Mouse (Mus musculus): ENCODE data around the gene Gtpbp6. TPM values are rescaled to one million over a fixed set of nuclear protein-coding genes. Genes with fewer than 3 reads are reported as not detected.

The Gtpbp6 gene
- polyA plus RNA-seq, 2 experiments: 4.6 to 21.4 TPM

DNA sequence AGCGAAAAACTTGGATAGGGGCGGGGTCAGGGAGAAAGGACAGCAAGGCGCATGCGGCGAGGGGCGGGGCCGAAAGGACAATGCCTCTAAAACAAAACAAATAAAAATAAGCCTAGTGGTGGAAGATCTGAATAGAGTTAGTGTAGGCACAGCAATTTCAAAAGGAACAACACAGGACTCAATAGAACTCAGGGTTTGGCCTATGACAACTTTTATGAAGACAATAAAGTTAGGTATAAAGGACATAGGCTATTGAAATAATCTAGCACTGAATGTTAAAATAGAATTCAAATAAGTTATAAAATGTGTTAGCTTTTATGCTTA lies 270 bp upstream of the Gtpbp6 start:
- Histone ChIP-seq H3K9me3 (ENCODE audit: control insufficient read depth, low read length) (no peaks in the 10 kb centered on the region), H3K36me3 (replicated peaks; ENCODE audit: control insufficient read depth, insufficient read depth, low read depth) (peaks cover 13% of the 10 kb centered on the region), H3K9ac (replicated peaks) (no peak overlapping the region), H3K4me1 (replicated peaks; ENCODE audit: control insufficient read depth in 2 of 2, insufficient read depth in 2 of 2, low read length in 1 of 2) (peaks cover 4 to 11% of the 10 kb centered on the region in 2 experiments; a peak in 2 of 4 replicates), H3K27ac (no peak overlapping the region), H3K4me2 (ENCODE audit: low read depth) (peak overlapping the region; percentile 80), H3K4me3 (ENCODE audit: insufficient read depth in 1 of 2, low read depth in 2 of 2, low read length in 2 of 2) (peak overlapping the region; percentile 78 to 84; a peak in 3 of 4 replicates), H3K27me3 (ENCODE audit: control insufficient read depth, insufficient read depth, low read length) (no peaks in the 10 kb centered on the region)
- ATAC-seq (ENCODE audit: insufficient read depth) (no peak), DNase-seq (ENCODE audit: low read depth in 3 of 3, low spot score in 3 of 3) (no peak)
- no peak for TF ChIP-seq EP300 (IDR thresholded peaks at IDR 0.05; ENCODE audit: low read depth)
- TF ChIP-seq CTCF (IDR thresholded peaks at IDR 0.05; ENCODE audit: low read depth): 0 out of 2 replicates have a peak, but pooled peaks have one; percentile 8
- 2% methylated on average over 7 of the region's 7 CpGs for WGBS (ENCODE audit: insufficient replicate concordance)

DNA sequence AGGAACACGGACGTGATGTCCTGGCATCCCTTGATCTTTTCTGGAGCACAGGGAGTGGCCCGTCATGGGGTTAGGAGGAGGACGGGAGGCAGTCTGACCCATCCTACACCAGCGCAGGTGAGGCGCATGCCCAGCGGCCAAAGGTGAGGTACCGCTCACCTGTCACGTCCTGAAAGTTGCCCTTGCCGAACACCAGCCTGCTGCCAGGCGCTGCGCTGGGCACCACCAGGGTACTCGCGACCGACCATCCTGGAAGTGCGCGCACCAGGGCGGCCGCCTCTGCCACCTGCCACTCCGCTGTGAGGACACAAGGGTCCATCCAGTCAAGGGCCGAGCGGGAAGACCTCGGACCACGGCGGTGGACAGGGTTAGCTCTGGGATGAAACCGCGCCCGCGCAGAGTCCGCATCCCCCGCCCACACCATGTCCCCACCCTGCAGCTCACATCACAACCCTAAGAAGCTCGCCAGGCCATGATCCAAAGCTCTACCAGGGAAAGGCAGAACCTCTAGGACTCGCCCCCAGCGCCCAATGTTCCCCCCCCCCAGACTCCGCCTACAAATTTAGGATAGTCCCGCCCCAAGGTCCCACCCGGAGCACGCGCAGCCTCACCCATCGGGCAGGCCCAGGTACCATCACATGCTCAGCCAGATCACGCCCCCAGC lies 964 bp downstream of the Gtpbp6 start:
- Histone ChIP-seq H3K9me3 (ENCODE audit: control insufficient read depth, low read length) (no peaks in the 10 kb centered on the region), H3K9ac (replicated peaks) (peak overlapping the region; percentile 73), H3K4me3 (ENCODE audit: insufficient read depth in 1 of 2, low read depth in 2 of 2, low read length in 2 of 2) (peak overlapping the region; percentile 78 to 84), H3K27ac (no peak overlapping the region), H3K27me3 (ENCODE audit: control insufficient read depth, insufficient read depth, low read length) (no peaks in the 10 kb centered on the region), H3K4me2 (ENCODE audit: low read depth) (peak overlapping the region; percentile 80), H3K4me1 (replicated peaks; ENCODE audit: control insufficient read depth in 2 of 2, insufficient read depth in 2 of 2, low read length in 1 of 2) (peaks cover 4 to 11% of the 10 kb centered on the region in 2 experiments; a peak in 2 of 4 replicates), H3K36me3 (replicated peaks; ENCODE audit: control insufficient read depth, insufficient read depth, low read depth) (peaks cover 13% of the 10 kb centered on the region)
- WGBS (ENCODE audit: insufficient replicate concordance): 17% methylated on average over 41 of the region's 41 CpGs
- DNase-seq (ENCODE audit: low read depth in 3 of 3, low spot score in 3 of 3): no peak
- peak; percentile 22; the same call in 1 of the 2 replicates for ATAC-seq (ENCODE audit: insufficient read depth)
- TF ChIP-seq CTCF (IDR thresholded peaks at IDR 0.05; ENCODE audit: low read depth) (peak; percentile 1; the same call in 1 of the 2 replicates), EP300 (IDR thresholded peaks at IDR 0.05; ENCODE audit: low read depth) (no peak)

DNA sequence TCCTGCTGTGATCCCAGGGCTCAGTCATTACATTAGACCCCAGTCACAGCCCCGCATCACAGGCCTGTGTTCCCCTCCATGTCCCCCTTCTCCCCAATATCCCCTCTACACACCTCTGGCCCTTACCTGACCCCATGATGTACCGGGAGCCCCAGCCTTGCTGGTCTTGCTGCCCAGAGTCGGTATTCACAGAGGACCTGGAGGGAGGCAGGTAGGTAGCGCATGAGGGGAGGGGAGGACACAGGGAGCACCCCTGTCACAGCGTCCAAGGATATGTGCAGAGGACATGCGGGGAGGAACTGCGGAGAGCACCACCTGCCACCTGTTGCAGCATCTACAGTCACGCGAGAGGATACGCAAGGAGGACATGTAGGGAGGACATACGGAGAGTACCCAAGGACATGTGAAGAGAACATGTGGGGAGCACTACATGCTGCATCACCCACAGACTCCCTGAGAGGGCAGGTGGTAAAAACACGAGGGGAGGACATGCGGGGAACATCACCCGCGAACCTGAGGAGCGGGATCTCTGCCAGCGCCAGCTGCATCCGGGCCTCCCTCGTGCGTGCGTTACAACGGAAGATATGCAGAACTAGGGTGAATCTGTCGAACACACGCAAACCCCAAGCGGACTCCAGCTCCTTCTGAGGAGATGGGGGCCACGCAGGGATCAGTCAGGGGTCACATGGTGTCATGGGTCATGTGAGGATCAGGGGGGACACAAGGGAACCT lies 1.7 kb downstream of the Gtpbp6 start:
- Histone ChIP-seq H3K27me3 (ENCODE audit: control insufficient read depth, insufficient read depth, low read length) (no peaks in the 10 kb centered on the region), H3K27ac (no peak overlapping the region), H3K9me3 (ENCODE audit: control insufficient read depth, low read length) (no peaks in the 10 kb centered on the region), H3K4me3 (ENCODE audit: insufficient read depth in 1 of 2, low read depth in 2 of 2, low read length in 2 of 2) (peak overlapping the region; percentile 78 to 84), H3K4me2 (ENCODE audit: low read depth) (peak overlapping the region; percentile 80), H3K9ac (replicated peaks) (no peak overlapping the region), H3K36me3 (replicated peaks; ENCODE audit: control insufficient read depth, insufficient read depth, low read depth) (peaks cover 13% of the 10 kb centered on the region), H3K4me1 (replicated peaks; ENCODE audit: control insufficient read depth in 2 of 2, insufficient read depth in 2 of 2, low read length in 1 of 2) (peaks cover 7 to 11% of the 10 kb centered on the region in 2 experiments; a peak in 2 of 4 replicates)
- 88% methylated on average over 26 of the region's 26 CpGs for WGBS (ENCODE audit: insufficient replicate concordance)
- no peak for DNase-seq (ENCODE audit: low read depth in 3 of 3, low spot score in 3 of 3)
- TF ChIP-seq CTCF (IDR thresholded peaks at IDR 0.05; ENCODE audit: low read depth) (0 out of 2 replicates have a peak, but pooled peaks have one; percentile 1), EP300 (IDR thresholded peaks at IDR 0.05; ENCODE audit: low read depth) (no peak)
- ATAC-seq (ENCODE audit: insufficient read depth): no peak

DNA sequence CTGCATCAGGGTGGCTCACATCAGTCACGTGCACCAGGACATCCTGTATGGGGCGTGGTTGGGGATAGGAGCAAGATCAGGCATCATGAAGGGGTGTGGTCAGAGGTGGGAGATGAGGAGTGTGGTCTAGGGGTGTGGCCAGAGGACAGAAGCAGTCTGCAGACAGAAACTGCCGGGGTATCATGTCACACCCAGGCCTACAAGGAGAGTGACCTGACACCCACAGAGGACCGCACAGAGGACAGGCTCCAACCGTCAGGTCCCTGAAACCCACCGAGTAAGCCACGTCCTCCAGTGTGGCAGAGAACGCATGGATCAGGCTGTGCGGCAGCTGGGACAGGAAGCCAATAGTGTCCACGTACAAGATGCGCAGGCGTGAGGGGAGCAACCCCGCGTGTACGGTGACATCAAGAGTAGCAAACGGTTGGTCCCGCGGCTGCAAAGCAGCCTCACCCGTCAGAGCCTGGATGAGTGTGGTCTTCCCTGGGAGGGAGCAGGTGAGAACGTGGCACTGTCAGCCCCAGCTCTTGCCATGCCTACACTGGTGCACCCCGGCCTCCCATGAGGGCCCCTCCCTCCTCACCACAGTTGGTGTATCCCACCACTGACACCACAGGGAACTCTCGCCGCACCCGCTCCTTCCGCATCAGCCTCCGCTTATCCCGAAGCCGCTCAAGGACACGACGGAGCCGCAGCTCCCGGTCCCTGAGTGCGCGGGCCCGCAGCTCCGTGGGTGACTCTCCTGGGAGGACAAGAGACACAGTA lies 3.2 kb downstream of the Gtpbp6 start:
- DNase-seq (ENCODE audit: low read depth in 3 of 3, low spot score in 3 of 3) (no peak), ATAC-seq (ENCODE audit: insufficient read depth) (no peak)
- H3K27ac ChIP-seq: no peak overlapping the region
- no peak overlapping the region for H3K4me2 ChIP-seq (ENCODE audit: low read depth)
- TF ChIP-seq EP300 (IDR thresholded peaks at IDR 0.05; ENCODE audit: low read depth) (no peak), CTCF (IDR thresholded peaks at IDR 0.05; ENCODE audit: low read depth) (no peak)
- H3K4me3 ChIP-seq (ENCODE audit: insufficient read depth in 1 of 2, low read depth in 2 of 2, low read length in 2 of 2): no peak overlapping the region
- H3K9me3 ChIP-seq (ENCODE audit: control insufficient read depth, low read length): no peaks in the 10 kb centered on the region
- peaks cover 7 to 8% of the 10 kb centered on the region in 2 experiments; a peak in 2 of 4 replicates for H3K4me1 ChIP-seq (replicated peaks; ENCODE audit: control insufficient read depth in 2 of 2, insufficient read depth in 2 of 2, low read length in 1 of 2)
- peaks cover 13% of the 10 kb centered on the region for H3K36me3 ChIP-seq (replicated peaks; ENCODE audit: control insufficient read depth, insufficient read depth, low read depth)
- no peak overlapping the region for H3K9ac ChIP-seq (replicated peaks)
- peaks cover 4% of the 10 kb centered on the region; the same call in 1 of the 2 replicates for H3K27me3 ChIP-seq (ENCODE audit: control insufficient read depth, insufficient read depth, low read length)
- 86% methylated on average over 36 of the region's 36 CpGs for WGBS (ENCODE audit: insufficient replicate concordance)

Measured in liver, embryonic 14.5 days (tissue).